Mouse (Mus musculus) liver, embryonic 14.5 days (tissue): ENCODE measurements at regions not wholly inside any gene's neighbourhood (a gene's known extent, or its start where the extent isn't known, plus 50 kb on each side); places are given as distances from the start of the nearest gene placed in this dataset.

Experiments used
- CTCF ChIP-seq: IDR thresholded peaks from 2 replicates; pipeline ENCODE4 v1.5.1; 2016; ENCODE audit warnings: antibody characterized with exemption, low read depth, control low read depth
- EP300 ChIP-seq: IDR thresholded peaks from 2 replicates; pipeline ENCODE4 v1.6.1; 2016; ENCODE audit warnings: antibody characterized with exemption, low read depth

DNA sequence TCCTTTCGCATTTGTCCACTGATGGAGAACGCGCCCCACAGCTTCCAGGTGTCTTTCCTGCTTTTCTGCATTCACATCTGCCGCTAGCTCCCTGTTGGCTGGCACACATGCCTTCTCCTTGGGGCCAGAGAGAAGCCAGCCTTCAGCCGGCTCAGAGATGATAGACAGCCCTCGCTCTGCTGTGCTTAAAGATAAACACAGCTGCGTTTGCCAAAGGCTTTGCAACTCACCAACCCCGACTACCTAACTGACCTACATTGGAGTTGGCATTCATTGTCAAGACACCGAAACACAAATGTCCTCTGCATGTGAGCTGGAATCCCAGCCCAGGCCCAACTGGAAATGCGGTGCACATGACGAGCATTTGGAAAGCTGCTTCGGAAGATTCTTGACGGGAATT, 87.2 kb upstream of the Gm10234 start:
- TF ChIP-seq CTCF (no peak), EP300 (no peak)
